Mouse (Mus musculus) forebrain, embryonic 12.5 days (tissue): ENCODE data around the gene Tbx5. TPM values are rescaled to one million over a fixed set of nuclear protein-coding genes. Genes with fewer than 3 reads are reported as not detected.
"Not testable (repeated sequence)": the region's sequence is repeated elsewhere in the genome, so short reads cannot be mapped to it uniquely, and the experiment has no call there.

Source experiments
- ATAC-seq: fragments of 200-750 bp; cut with Nextera tagmentation; 2 replicates; pipeline ENCODE4 v1.8.0; 2017; ENCODE audit warnings: moderate TSS enrichment; ENCODE audit not compliant: low FRiP score
- H3K27ac ChIP-seq: fragments of 300-500 bp; sonication (generic); 2 replicates; pipeline ENCODE4 v1.5.1; 2016; ENCODE audit warnings: mild to moderate bottlenecking
- H3K27me3 ChIP-seq: fragments of 300-500 bp; sonication (generic); 2 replicates; pipeline ENCODE4 v1.6.1; 2016; ENCODE audit warnings: mild to moderate bottlenecking
- H3K36me3 ChIP-seq: fragments of 300-500 bp; sonication (generic); replicated peaks from 2 replicates; pipeline ENCODE4 v1.6.1; 2016; ENCODE audit warnings: mild to moderate bottlenecking
- H3K4me1 ChIP-seq: fragments of 300-500 bp; sonication (generic); 2 replicates; pipeline ENCODE4 v1.6.1; 2016
- H3K4me2 ChIP-seq: fragments of 300-500 bp; sonication (generic); 2 replicates; pipeline ENCODE4 v1.6.1; 2016; ENCODE audit warnings: mild to moderate bottlenecking, moderate library complexity
- H3K4me3 ChIP-seq: fragments of 300-500 bp; sonication (generic); replicated peaks from 2 replicates; pipeline ENCODE4 v1.5.1; 2016; ENCODE audit warnings: mild to moderate bottlenecking
- H3K9ac ChIP-seq: fragments of 300-500 bp; sonication (generic); 2 replicates; pipeline ENCODE4 v1.6.1; 2016; ENCODE audit warnings: mild to moderate bottlenecking
- H3K9me3 ChIP-seq: fragments of 300-500 bp; sonication (generic); 2 replicates; pipeline ENCODE4 v1.6.1; 2016
- WGBS: fragments of 180-500 bp; shearing (Covaris S2); methylation state at CpG from one replicate; pipeline ENCODE4 v1.1.7; 2016; 5-methylcytosine and 5-hydroxymethylcytosine counted together
- polyA plus RNA-seq: library from polyadenylated mRNA; unstranded; fragments of >200 nt; fragmentation: Nextera tagmentation; extraction: Ambion mirVana; gene quantifications from 2 replicates; pipeline ENCODE4 v1.2.1, GENCODE M21; 2016

Tbx5 gene
- polyA plus RNA-seq, 1 experiment from 2014 or later = 0.11 TPM

DNA sequence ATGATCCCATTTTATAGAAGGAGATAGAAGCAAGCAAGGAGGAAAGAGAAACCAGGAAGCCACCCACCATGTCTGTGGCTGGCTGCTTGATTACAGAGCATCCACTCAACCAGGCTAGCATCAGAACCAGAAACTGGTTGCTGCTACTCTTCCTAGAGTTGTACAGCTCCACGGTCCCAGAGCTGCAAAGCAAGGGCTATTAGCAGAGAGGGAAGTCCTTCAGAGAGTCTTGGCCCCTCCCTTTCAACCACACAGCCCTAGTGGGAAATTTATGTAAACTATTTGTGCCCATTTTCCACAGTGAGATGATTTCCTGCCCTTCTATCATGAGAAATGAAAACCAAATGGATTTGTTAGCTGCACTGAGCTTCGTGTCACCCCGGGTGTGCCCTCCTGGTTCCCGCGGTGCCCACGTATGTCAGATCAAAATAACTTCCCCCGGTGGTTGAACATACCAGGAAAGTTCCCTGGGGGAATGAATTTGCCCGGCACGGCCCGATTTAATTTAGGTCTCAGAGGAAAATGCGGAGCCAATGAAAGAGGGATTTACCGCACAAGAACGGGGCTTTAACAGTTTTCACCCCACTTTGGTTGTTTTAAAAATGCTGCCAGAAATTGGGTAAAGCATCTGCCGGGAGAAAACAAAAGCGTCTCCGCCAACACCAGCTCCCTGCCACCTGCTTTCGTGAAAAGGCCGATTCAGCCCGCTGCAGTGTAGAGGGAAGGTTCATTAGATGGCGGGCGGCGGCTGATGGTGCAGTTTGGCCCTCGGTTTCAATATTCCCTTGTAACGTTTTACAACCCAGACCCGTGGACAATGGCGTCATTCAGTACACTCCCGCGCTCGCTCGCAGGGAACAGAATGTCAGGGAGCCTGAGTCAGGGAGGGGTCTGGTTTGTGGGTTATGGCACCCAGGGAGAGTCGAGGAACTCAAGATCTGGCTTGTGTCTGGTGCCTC lies 34.1 kb downstream of the Tbx5 start:
- Histone ChIP-seq H3K4me3 (peak overlapping the region; percentile 32), H3K36me3 (no peaks in the 10 kb centered on the region), H3K27me3 (peaks cover 17% of the 10 kb centered on the region; the same call in 1 of the 2 replicates), H3K9me3 (no peaks in the 10 kb centered on the region), H3K4me1 (peaks cover 13% of the 10 kb centered on the region), H3K4me2 (peak overlapping the region; percentile 55), H3K27ac (peak overlapping the region; percentile 43; the same call in 1 of the 2 replicates), H3K9ac (peak overlapping the region; percentile 40)
- 10% methylated on average over 31 of the region's 31 CpGs for WGBS
- ATAC-seq = peak; percentile 72

DNA sequence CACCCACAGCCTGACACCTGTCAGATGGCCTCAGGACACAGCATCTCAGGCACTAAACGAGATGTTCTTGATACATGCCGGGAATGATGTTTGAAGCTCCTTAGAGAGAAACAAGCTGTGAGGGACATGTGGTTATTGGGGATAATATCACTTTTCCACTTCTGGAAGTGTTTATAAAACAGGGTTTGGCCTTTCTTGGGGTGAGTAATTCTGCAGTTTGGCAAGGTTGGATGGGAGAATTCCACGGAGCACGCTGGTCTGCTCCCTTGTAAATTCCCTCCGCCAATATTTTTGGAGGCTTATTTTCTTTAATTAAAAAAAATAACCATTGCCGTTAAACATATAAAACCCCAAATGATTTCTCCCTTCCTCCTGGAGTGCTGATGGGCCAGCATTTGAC lies 35.5 kb downstream of the Tbx5 start:
- peaks cover 14% of the 10 kb centered on the region; the same call in 1 of the 2 replicates for H3K27me3 ChIP-seq
- ATAC-seq = no peak

DNA sequence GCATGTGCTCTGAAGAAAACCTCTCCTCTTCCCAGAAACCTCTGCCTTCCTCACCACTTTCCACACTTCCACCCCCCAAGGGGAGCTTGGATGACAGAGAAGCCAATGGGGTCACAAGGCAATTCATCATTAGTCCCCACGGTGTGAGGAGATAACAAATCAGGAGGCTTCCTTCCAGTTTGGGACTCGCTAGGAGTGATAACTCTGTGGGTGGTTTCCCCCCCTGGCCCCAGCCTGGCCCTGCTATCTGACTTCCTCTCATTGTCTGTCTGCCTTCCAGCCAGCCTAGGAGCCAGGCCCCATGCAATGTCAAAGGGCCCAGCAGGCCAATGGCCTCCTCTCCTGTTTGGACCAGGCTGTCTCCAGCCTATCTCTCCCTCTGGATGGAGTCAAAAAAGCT lies 43.0 kb downstream of the Tbx5 start:
- ATAC-seq = no peak
- 61% methylated on average over 2 of the region's 2 CpGs for WGBS
- H3K4me2 ChIP-seq = no peak overlapping the region

More for the DNA sequence above, 35.5 kb downstream of the Tbx5 start:
- H3K36me3 ChIP-seq = no peaks in the 10 kb centered on the region
- H3K4me2 ChIP-seq = no peak overlapping the region
- no peak overlapping the region for H3K4me3 ChIP-seq
- peaks cover 13% of the 10 kb centered on the region for H3K4me1 ChIP-seq
- H3K27ac ChIP-seq = no peak overlapping the region
- H3K9me3 ChIP-seq = no peaks in the 10 kb centered on the region
- WGBS = 84% methylated on average over 6 of the region's 6 CpGs
- H3K9ac ChIP-seq = no peak overlapping the region

DNA sequence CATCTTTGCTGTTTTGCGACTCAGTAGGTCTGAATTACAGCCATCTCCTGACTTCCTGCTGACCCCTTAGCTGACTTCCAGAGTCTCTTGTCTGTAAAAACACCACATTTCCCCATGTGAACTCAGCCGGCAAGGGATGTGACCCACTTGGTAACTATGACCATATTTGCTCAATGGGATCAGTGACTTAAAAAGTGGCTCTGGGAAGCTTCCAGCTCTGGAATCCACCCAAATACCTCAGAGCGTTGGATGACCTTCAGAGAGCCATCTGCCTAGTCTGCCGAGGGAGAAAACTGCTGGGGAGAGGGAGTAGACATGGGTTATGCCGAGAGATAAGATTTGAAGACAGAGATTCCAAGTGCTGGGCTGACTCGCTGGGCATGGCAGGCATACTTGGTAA lies 44.7 kb downstream of the Tbx5 start:
- no peak for ATAC-seq
- Histone ChIP-seq H3K4me2 (no peak overlapping the region), H3K9me3 (no peaks in the 10 kb centered on the region), H3K9ac (no peak overlapping the region), H3K4me1 (no peaks in the 10 kb centered on the region), H3K27ac (no peak overlapping the region), H3K4me3 (no peak overlapping the region), H3K36me3 (no peaks in the 10 kb centered on the region), H3K27me3 (no peaks in the 10 kb centered on the region)
- 85% methylated on average over 6 of the region's 6 CpGs for WGBS

More for the DNA sequence above, 43.0 kb downstream of the Tbx5 start:
- Histone ChIP-seq H3K9me3 (no peaks in the 10 kb centered on the region), H3K27me3 (no peaks in the 10 kb centered on the region), H3K9ac (no peak overlapping the region), H3K36me3 (no peaks in the 10 kb centered on the region), H3K4me1 (no peaks in the 10 kb centered on the region), H3K4me3 (no peak overlapping the region), H3K27ac (no peak overlapping the region)

DNA sequence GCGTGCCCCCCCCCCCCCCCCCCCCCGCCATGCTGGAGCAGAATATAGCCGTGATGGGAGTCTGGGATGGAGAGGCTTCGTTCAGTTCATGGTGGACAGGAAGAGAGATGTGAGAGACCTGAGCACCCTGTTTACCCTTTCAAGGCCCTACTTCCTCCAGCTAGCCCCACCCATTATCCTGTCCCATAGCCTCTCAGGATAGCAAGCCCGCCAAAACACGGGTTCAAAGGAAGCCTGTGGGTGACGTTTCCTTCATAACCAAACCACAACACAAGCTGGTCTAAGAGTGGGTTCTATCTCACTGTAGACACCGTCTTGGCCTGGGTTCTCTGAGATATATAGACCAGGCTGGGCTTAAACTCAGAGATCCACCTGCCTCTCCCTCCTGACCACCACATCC lies 53.1 kb downstream of the Tbx5 start:
- H3K4me3 ChIP-seq = no peak overlapping the region
- no peak overlapping the region for H3K9ac ChIP-seq
- H3K4me1 ChIP-seq = no peaks in the 10 kb centered on the region; the same call in 1 of the 2 replicates
- no peak for ATAC-seq
- H3K27ac ChIP-seq = no peak overlapping the region
- no peak overlapping the region for H3K4me2 ChIP-seq
- 87% methylated on average over 6 of the region's 8 CpGs for WGBS
- H3K27me3 ChIP-seq = no peaks in the 10 kb centered on the region
- H3K36me3 ChIP-seq = no peaks in the 10 kb centered on the region
- H3K9me3 ChIP-seq = no peaks in the 10 kb centered on the region

DNA sequence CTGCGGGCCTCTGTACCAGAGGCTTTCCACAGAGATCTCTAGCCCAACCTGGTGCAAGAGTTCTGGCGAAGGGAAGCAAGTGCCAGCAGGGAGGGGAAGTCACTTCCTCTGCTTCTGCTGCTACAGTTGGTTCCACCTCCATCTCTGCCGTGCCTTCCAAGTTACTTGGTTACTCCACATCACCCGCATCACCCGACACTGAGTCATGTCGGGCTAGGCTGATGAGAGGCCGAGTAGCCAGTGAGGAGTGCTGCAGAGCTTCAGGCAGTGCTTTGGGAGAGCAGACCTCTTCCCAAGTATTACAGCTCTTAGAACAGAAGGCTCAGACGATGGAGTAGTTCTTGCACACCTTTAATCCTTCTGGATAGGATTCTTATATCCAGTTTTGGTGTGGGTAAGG lies 54.9 kb downstream of the Tbx5 start:
- 90% methylated on average over 8 of the region's 8 CpGs for WGBS
- Histone ChIP-seq H3K27ac (no peak overlapping the region), H3K9me3 (no peaks in the 10 kb centered on the region), H3K4me3 (no peak overlapping the region), H3K4me1 (peaks cover 4% of the 10 kb centered on the region; the same call in 1 of the 2 replicates), H3K27me3 (no peaks in the 10 kb centered on the region), H3K9ac (no peak overlapping the region), H3K36me3 (no peaks in the 10 kb centered on the region), H3K4me2 (no peak overlapping the region)
- no peak for ATAC-seq

DNA sequence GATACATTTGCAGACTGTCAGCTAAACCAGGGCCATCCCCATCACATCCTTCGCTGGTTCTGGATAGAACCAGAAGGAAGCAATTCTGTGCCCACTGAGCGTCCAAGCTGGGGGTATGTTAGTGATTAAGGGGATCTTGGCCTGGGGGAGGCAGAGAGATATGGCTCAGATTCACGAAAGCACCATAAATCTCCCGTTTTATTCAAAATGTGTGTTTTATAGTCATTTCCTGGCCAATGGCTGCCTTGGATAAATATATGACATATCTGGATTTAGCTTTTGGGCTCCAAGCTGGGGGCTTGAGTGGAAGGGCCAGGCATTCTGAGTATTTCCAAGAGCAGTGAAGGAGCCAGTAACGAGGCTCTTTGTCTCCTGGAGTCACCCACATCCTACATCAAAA lies 59.5 kb downstream of the Tbx5 start:
- Histone ChIP-seq H3K27me3 (no peaks in the 10 kb centered on the region; the same call in 1 of the 2 replicates), H3K9ac (no peak overlapping the region), H3K27ac (no peak overlapping the region), H3K4me1 (peaks cover 4% of the 10 kb centered on the region), H3K9me3 (no peaks in the 10 kb centered on the region), H3K36me3 (no peaks in the 10 kb centered on the region), H3K4me2 (no peak overlapping the region), H3K4me3 (no peak overlapping the region)
- ATAC-seq = no peak
- WGBS = 52% methylated on average over 5 of the region's 5 CpGs

DNA sequence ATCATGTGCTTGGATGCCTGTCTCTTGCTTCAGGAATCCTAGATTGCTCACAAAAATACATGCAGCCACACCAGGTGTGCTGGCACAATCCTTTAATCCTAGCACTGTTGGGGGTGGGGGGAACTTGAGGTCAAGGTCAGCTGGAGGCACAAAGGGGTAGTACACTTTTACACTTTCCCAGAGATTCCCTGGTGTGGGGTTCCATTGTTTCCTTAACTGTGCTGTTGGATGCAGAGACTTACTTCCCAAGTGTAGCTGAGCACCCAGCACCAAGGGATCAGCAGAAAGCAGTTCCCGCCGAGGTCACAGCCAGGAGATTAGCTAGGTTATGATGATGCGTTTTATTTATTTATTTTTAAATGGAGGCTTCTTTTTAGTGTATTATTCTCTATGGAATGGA lies 60.6 kb downstream of the Tbx5 start:
- Histone ChIP-seq H3K27ac (no peak overlapping the region), H3K4me1 (peaks cover 4% of the 10 kb centered on the region), H3K36me3 (no peaks in the 10 kb centered on the region), H3K9ac (no peak overlapping the region), H3K27me3 (no peaks in the 10 kb centered on the region; the same call in 1 of the 2 replicates), H3K9me3 (no peaks in the 10 kb centered on the region), H3K4me3 (no peak overlapping the region), H3K4me2 (no peak overlapping the region)
- no peak for ATAC-seq
- 83% methylated on average over 3 of the region's 3 CpGs for WGBS

DNA sequence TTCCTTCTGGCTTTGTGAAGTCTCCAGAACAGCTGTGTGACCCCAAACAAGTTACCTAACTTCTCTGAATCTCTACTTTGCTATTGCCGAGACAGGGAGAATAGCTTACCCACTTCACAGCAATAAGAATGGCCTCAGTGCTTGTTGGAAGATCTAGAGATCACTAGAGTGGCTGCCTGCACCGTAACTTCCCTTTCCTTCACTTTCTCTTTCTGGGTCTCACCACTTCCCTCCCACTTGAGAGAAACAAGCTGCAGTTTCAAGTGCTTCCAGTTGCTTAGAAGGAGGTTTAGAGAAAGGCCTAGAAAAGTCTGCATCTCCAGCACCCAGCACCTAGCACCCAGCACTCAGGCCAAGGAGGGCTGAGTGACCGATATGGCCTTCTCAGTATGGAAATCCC lies 64.1 kb downstream of the Tbx5 start:
- Histone ChIP-seq H3K9me3 (no peaks in the 10 kb centered on the region), H3K9ac (no peak overlapping the region), H3K4me3 (no peak overlapping the region), H3K36me3 (no peaks in the 10 kb centered on the region), H3K4me1 (peaks cover 3% of the 10 kb centered on the region), H3K4me2 (no peak overlapping the region), H3K27me3 (no peaks in the 10 kb centered on the region; the same call in 1 of the 2 replicates), H3K27ac (no peak overlapping the region)
- 87% methylated on average over 3 of the region's 3 CpGs for WGBS
- no peak for ATAC-seq

DNA sequence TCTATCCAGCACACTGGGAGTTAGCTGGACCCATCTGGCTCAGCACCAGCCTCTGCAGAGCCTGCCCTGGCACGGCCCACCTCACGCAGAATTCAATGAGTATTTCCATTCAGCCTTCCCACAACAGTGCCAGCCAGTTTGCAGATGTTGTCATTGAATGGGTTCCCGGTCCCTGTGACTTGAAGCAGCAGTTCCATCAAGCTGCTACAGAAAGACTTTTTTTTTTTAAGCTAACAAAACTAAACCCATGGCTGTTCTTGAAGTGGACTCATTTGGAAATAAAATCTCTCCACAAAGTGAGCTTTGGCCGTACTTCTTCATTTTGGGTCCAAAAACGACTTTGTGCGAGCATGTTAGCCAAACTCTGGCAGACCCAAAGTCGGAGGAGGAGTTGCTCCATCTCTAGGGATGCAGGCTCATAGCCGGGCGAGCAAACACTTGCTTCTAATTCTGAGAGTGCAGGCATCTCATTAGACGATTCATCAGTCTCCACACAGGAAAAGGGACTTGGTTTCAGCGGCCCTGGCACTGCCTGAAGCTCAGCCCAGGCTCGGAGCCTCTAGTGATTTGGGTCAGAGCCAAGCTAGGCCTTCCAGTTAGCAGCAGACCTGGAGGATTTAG lies 84.2 kb downstream of the Tbx5 start:
- H3K4me2 ChIP-seq = no peak overlapping the region
- no peaks in the 10 kb centered on the region for H3K9me3 ChIP-seq
- H3K36me3 ChIP-seq = no peaks in the 10 kb centered on the region
- H3K27ac ChIP-seq = no peak overlapping the region
- H3K4me3 ChIP-seq = no peak overlapping the region
- no peak overlapping the region for H3K9ac ChIP-seq
- H3K4me1 ChIP-seq = no peaks in the 10 kb centered on the region
- 75% methylated on average over 12 of the region's 12 CpGs for WGBS
- H3K27me3 ChIP-seq = 0 out of 2 replicates have a peak, but pooled peaks cover 4% of the 10 kb centered on the region
- ATAC-seq = no peak

DNA sequence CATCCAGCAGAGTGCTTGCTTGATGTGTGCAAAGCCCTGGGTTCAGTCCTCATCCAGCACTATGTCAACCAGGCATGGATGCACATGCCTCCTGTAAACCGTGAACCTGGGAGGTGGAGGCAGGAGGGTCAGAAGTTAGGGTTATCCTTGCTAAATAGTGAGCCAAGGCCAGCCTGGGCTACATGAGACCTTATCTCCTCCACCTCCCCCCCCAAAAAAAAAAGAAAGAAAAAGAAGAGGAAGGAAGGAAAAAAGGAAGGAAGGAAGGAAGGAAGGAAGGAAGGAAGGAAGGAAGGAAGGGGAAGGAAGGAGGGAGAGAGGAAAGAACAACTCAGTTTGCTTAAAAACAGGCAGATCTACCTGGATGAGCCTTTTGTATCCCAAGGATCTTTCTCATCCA lies 85.9 kb downstream of the Tbx5 start:
- not testable (repeated sequence) for H3K27ac ChIP-seq, H3K9ac ChIP-seq, H3K36me3 ChIP-seq, H3K4me3 ChIP-seq, H3K27me3 ChIP-seq, H3K4me1 ChIP-seq, H3K9me3 ChIP-seq, ATAC-seq, H3K4me2 ChIP-seq
- 80% methylated on average over 1 of the region's 1 CpGs for WGBS

DNA sequence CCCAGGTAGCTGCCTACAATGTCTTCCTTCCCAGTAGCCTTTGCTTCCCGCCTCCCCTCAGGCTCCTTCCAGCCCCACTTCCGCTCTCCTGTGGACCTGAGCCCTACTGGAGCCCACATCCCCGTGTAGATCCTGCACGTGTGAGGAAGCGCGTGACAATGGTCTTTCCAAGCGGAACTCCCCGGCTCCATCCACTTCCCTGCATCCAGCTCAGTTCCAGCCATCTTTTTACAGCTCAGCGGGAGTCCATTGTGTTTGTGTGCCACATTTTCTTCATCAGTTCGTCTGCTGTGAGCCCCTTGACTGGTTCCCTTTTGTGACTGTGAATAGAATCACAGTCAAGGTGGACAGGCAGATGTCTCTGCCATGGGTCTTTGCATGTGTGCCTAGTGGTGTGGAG lies 88.5 kb downstream of the Tbx5 start:
- Histone ChIP-seq H3K27me3 (no peaks in the 10 kb centered on the region), H3K4me1 (no peaks in the 10 kb centered on the region), H3K4me2 (no peak overlapping the region), H3K36me3 (no peaks in the 10 kb centered on the region), H3K27ac (no peak overlapping the region), H3K9me3 (no peaks in the 10 kb centered on the region), H3K9ac (no peak overlapping the region), H3K4me3 (no peak overlapping the region)
- 70% methylated on average over 10 of the region's 10 CpGs for WGBS
- ATAC-seq = no peak
